Mouse (Mus musculus): ENCODE results near the gene Wdfy3. TPM values are rescaled to one million over a fixed set of nuclear protein-coding genes. Genes with fewer than 3 reads are reported as not detected.

Wdfy3 gene
- total RNA-seq, 1 experiment, result 25.3 TPM

DNA sequence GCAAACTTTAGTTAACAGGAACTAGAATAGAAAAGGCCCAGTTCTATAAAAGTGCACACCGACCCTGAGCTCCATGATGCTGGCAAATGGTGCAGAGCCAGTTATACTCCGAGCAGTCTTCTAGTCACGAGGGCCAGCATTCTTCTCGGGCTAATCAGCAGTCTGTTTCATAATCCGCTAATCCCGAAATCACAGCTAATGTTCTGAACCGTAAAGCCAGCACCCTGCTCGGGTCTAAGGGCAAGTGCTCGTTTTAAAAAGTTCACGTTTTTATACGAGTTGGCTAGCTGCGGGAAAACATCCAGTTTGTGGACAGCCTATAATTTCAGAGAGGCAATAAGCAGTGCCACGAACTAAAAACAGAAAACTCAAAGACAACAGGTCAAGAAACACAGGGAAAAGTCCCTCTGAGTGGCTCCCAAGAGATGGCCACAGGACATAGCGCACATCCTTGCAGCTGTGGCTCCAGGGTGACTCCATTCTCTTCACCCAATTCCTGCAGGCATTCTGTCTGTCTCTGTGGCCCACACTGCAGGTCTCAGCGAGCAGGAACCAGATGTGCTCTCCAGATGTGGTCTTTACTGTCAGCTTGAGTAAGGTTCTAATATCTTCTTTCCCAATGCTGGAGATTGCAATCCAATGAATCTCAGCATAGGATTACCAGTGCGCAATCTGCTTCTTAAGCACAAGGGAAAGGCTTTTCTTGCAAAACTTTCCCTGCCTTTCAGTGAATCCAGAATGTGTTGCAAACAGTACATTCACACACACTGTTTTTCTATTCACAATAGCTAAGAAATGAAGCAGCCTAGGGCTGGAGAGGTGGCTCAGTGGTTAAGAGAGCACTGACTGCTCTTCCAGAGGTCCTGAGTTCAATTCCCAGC, 47.5 kb downstream of the Wdfy3 start:
- peaks cover 0 to 4% of the 10 kb centered on the region in 2 experiments; a peak in 1 of 4 replicates for H3K4me1 ChIP-seq (ENCODE audit: control insufficient read depth in 2 of 2, insufficient read depth in 2 of 2, low read length in 2 of 2, poor library complexity in 1 of 2)
- TF ChIP-seq HCFC1 (IDR thresholded peaks at IDR 0.05; ENCODE audit: borderline replicate concordance, insufficient read depth, low read length) (no peak), ZNF384 (IDR thresholded peaks at IDR 0.05; ENCODE audit: low read depth, low read length) (no peak), MAFK (IDR thresholded peaks at IDR 0.05; ENCODE audit: insufficient read depth, low read depth, low read length) (no peak), CHD2 (IDR thresholded peaks at IDR 0.05; ENCODE audit: low read depth, low read length) (no peak), ZC3H11A (IDR thresholded peaks at IDR 0.05; ENCODE audit: borderline replicate concordance, low read depth, low read length) (no peak)
- no peaks in the 10 kb centered on the region for H3K9me3 ChIP-seq (ENCODE audit: control insufficient read depth, insufficient read depth, low read depth, low read length)
- no peak overlapping the region for H3K4me3 ChIP-seq (ENCODE audit: insufficient read depth in 1 of 2, low read depth in 1 of 2, low read length in 2 of 2, poor library complexity in 1 of 2, severe bottlenecking in 1 of 2)
- H3K36me3 ChIP-seq (ENCODE audit: control insufficient read depth, insufficient read depth, low read length, poor library complexity, severe bottlenecking), result no peaks in the 10 kb centered on the region; the same call in 1 of the 2 replicates
- no peak overlapping the region for H3K9ac ChIP-seq (ENCODE audit: insufficient read depth, low read depth, low read length, poor library complexity, severe bottlenecking)
- DNase-seq (ENCODE audit: low read depth, low spot score), result no peak
- H3K27ac ChIP-seq (ENCODE audit: insufficient read depth, low read depth, low read length, poor library complexity, severe bottlenecking), result no peak overlapping the region
- in situ Hi-C loops (cut with MboI; ENCODE audit: low sequenced_read_pairs in 2 of 2, unreplicated experiment in 2 of 2), result no loop called here

DNA sequence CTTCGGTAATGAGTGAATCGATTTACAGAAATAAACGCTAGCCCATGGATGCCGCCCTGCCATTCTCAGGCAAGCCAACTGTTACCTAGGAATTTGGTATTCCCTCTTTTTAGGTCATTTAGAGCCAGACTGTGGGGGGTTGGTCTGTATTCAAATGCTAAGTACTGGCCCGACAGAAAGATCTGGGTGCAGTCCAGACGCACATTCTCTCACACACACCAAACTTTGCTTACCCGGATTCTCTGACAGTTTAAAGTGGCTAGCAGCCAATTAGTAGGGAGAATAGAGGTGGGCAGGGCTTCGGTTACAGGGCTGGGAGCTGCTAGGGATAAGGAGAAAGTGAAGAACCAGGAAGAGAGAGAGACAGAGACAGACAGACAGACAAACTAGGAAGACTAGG, 55.5 kb downstream of the Wdfy3 start:
- DNase-seq (ENCODE audit: low read depth, low spot score), result peak; percentile 35

DNA sequence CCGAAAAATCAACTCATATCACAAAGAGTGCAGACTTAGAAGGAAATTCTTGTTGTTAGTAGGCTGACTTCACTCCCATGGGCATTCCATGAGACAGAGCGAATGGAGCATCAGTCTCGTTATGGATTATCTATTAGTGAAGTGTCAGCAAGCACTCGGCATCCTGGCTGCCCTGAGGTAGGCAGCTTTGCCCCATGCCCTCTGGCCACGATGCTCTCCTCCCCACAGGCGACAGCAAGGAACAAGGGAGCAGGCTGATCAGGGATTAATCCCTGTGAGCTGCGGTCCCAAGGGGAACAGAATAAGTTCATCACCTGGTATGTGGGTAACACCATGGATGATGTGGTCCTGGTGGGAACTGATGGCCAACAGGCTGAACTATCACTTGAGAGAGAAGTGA, 55.9 kb downstream of the Wdfy3 start:
- Histone ChIP-seq H3K27ac (ENCODE audit: insufficient read depth, low read depth, low read length, poor library complexity, severe bottlenecking) (peak overlapping the region; percentile 69), H3K36me3 (ENCODE audit: control insufficient read depth, insufficient read depth, low read length, poor library complexity, severe bottlenecking) (peaks cover under 1% of the 10 kb centered on the region; the same call in 1 of the 2 replicates), H3K4me3 (ENCODE audit: insufficient read depth in 1 of 2, low read depth in 1 of 2, low read length in 2 of 2, poor library complexity in 1 of 2, severe bottlenecking in 1 of 2) (0 out of 4 replicates have a peak overlapping the region, but pooled peaks have one; percentile 23 to 26), H3K4me1 (ENCODE audit: control insufficient read depth in 2 of 2, insufficient read depth in 2 of 2, low read length in 2 of 2, poor library complexity in 1 of 2) (peaks cover 11 to 14% of the 10 kb centered on the region in 2 experiments; a peak in 3 of 4 replicates), H3K9ac (ENCODE audit: insufficient read depth, low read depth, low read length, poor library complexity, severe bottlenecking) (0 out of 2 replicates have a peak overlapping the region, but pooled peaks have one; percentile 9), H3K9me3 (ENCODE audit: control insufficient read depth, insufficient read depth, low read depth, low read length) (no peaks in the 10 kb centered on the region)
- DNase-seq (ENCODE audit: low read depth, low spot score), result no peak
- no peak for TF ChIP-seq CHD2 (IDR thresholded peaks at IDR 0.05; ENCODE audit: low read depth, low read length)
- no peak for TF ChIP-seq HCFC1 (IDR thresholded peaks at IDR 0.05; ENCODE audit: borderline replicate concordance, insufficient read depth, low read length)
- no peak for TF ChIP-seq MAFK (IDR thresholded peaks at IDR 0.05; ENCODE audit: insufficient read depth, low read depth, low read length)
- in situ Hi-C loops (cut with MboI; ENCODE audit: low sequenced_read_pairs in 2 of 2, unreplicated experiment in 2 of 2), result no loop called here

More for the DNA sequence above, 55.5 kb downstream of the Wdfy3 start:
- Histone ChIP-seq H3K9me3 (ENCODE audit: control insufficient read depth, insufficient read depth, low read depth, low read length) (no peaks in the 10 kb centered on the region), H3K27ac (ENCODE audit: insufficient read depth, low read depth, low read length, poor library complexity, severe bottlenecking) (peak overlapping the region; percentile 69), H3K36me3 (ENCODE audit: control insufficient read depth, insufficient read depth, low read length, poor library complexity, severe bottlenecking) (no peaks in the 10 kb centered on the region; the same call in 1 of the 2 replicates), H3K4me1 (ENCODE audit: control insufficient read depth in 2 of 2, insufficient read depth in 2 of 2, low read length in 2 of 2, poor library complexity in 1 of 2) (peaks cover 11 to 14% of the 10 kb centered on the region in 2 experiments; a peak in 3 of 4 replicates), H3K9ac (ENCODE audit: insufficient read depth, low read depth, low read length, poor library complexity, severe bottlenecking) (no peak overlapping the region), H3K4me3 (ENCODE audit: insufficient read depth in 1 of 2, low read depth in 1 of 2, low read length in 2 of 2, poor library complexity in 1 of 2, severe bottlenecking in 1 of 2) (peak overlapping the region; percentile 23 to 26; a peak in 2 of 4 replicates)
- in situ Hi-C loops (cut with MboI; ENCODE audit: low sequenced_read_pairs in 2 of 2, unreplicated experiment in 2 of 2), result no loop called here
- TF ChIP-seq HCFC1 (IDR thresholded peaks at IDR 0.05; ENCODE audit: borderline replicate concordance, insufficient read depth, low read length), result no peak
- no peak for TF ChIP-seq ZNF384 (IDR thresholded peaks at IDR 0.05; ENCODE audit: low read depth, low read length)
- no peak for TF ChIP-seq MAFK (IDR thresholded peaks at IDR 0.05; ENCODE audit: insufficient read depth, low read depth, low read length)
- TF ChIP-seq ZC3H11A (IDR thresholded peaks at IDR 0.05; ENCODE audit: borderline replicate concordance, low read depth, low read length), result no peak
- TF ChIP-seq CHD2 (IDR thresholded peaks at IDR 0.05; ENCODE audit: low read depth, low read length), result no peak

DNA sequence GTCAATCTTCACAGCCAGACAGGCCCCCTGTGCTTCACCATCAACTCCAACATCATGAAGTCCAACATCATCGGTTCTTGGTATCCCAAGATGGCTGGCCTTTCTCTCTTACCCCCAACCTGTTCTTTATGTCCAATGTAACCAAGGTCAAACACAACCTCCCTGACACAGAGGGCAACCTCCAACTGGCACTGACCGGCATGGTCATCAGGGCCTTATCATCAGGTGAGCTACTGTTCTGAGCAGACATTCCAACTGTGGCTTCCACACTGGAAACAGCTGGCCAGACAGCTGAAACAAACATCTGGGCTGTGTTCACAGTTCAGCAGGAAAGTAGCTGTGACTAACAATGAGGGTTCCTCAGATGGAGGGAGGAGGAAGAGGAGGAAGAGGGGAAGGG, 58.8 kb downstream of the Wdfy3 start:
- peaks cover 2% of the 10 kb centered on the region; the same call in 1 of the 2 replicates for H3K36me3 ChIP-seq (ENCODE audit: control insufficient read depth, insufficient read depth, low read length, poor library complexity, severe bottlenecking)
- no peak overlapping the region for H3K4me3 ChIP-seq (ENCODE audit: insufficient read depth in 1 of 2, low read depth in 1 of 2, low read length in 2 of 2, poor library complexity in 1 of 2, severe bottlenecking in 1 of 2)
- DNase-seq (ENCODE audit: low read depth, low spot score), result no peak
- no peaks in the 10 kb centered on the region for H3K9me3 ChIP-seq (ENCODE audit: control insufficient read depth, insufficient read depth, low read depth, low read length)
- H3K4me1 ChIP-seq (ENCODE audit: control insufficient read depth in 2 of 2, insufficient read depth in 2 of 2, low read length in 2 of 2, poor library complexity in 1 of 2), result peaks cover 11 to 26% of the 10 kb centered on the region in 2 experiments
- in situ Hi-C loops (cut with MboI; ENCODE audit: low sequenced_read_pairs in 2 of 2, unreplicated experiment in 2 of 2), result no loop called here
- no peak overlapping the region for H3K9ac ChIP-seq (ENCODE audit: insufficient read depth, low read depth, low read length, poor library complexity, severe bottlenecking)
- H3K27ac ChIP-seq (ENCODE audit: insufficient read depth, low read depth, low read length, poor library complexity, severe bottlenecking), result no peak overlapping the region
- TF ChIP-seq ZC3H11A (IDR thresholded peaks at IDR 0.05; ENCODE audit: borderline replicate concordance, low read depth, low read length) (no peak), MAFK (IDR thresholded peaks at IDR 0.05; ENCODE audit: insufficient read depth, low read depth, low read length) (no peak), ZNF384 (IDR thresholded peaks at IDR 0.05; ENCODE audit: low read depth, low read length) (no peak), CHD2 (IDR thresholded peaks at IDR 0.05; ENCODE audit: low read depth, low read length) (no peak), HCFC1 (IDR thresholded peaks at IDR 0.05; ENCODE audit: borderline replicate concordance, insufficient read depth, low read length) (no peak)
